Mouse (Mus musculus) fat pad, adult 2 months (tissue): Measurements from ENCODE around the gene Ttc6.

Source experiments
- DNase-seq: peaks from one replicate; pipeline ENCODE4 v3.0.0-alpha.2; 2011; ENCODE audit warnings: low read depth, low spot score; ENCODE audit errors: extremely low read depth

Gene Ttc6

GRCm38 (mm10) chr12:57545371-57546241 lies 18.3 kb upstream of the Ttc6 start:
- DNase-seq = no peak

DNA sequence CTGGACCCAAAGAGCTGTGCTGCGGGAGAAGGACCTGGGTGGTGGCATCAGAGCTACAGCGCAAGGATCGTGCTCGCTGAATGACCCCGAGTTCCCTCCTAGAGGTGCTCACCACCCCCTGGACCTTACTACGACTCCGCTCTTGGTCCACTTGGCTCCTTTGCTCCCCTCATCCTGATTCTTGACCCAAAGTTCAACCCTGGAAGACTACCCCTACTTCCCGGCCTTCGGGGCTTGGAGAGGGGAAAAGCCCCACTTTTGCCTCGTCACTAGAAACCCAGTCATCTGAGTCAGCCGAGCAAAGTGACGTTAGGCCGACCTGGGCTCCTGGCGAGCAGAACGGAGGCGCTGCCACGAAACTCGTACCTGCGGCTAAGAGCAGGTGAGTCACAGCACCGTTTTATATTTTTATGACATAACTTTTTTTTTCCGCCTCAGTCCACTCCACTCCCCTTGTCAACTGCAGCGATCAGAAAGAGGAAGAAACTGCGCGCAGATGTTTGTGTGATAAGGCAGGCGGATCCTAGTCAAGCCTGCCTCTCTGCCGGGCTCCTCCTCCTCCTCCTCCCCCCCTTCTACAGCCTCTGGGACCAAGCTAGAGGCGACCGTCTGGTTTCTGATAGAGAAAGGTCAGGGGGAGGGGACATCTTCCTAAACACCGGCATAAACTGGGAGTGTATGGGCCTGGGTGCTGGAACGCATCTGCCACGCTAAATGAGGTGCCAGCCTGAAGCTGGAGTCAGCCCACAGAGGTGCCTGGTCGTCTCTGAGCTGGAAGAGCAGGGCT lies 17.3 kb upstream of the Ttc6 start, which contains the start of gene Foxa1:
Gene Foxa1, minus strand, starts transcription at position 502 of the 787 bp plus-strand sequence.
- no peak for DNase-seq

DNA sequence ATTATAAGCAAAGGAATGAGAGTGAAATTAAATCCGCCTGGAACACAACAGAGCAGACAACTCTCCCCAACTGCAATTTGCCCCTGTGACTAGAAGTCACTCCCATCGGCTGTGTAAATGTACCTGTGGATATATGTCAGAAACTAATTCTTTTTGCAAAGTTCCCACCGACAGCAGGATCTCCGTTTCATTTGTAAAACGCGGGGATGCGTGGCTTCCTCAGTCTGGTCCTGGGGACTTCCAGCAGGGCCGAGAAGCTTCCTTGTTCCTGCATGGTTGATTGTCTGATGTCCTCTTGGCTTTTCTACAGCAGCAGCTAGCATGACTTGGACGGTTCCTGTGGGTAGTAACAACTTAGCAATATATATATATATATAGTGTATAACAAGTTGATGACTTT lies 16.0 kb upstream of the Ttc6 start:
- no peak for DNase-seq

GRCm38 (mm10) chr12:57548352-57548980 lies 15.4 kb upstream of the Ttc6 start:
- DNase-seq = no peak

GRCm38 (mm10) chr12:57548981-57549666 lies 14.8 kb upstream of the Ttc6 start:
- DNase-seq = no peak

- no peak for DNase-seq
Measured at GRCm38 (mm10) chr12:57549667-57550160, 14.2 kb upstream of the Ttc6 start.

- no peak for DNase-seq
Measured at GRCm38 (mm10) chr12:57550181-57550808, 13.6 kb upstream of the Ttc6 start.

- DNase-seq = no peak
Measured at GRCm38 (mm10) chr12:57550881-57551280, 13.0 kb upstream of the Ttc6 start.

- DNase-seq = no peak
Measured at GRCm38 (mm10) chr12:57552286-57552685, 11.6 kb upstream of the Ttc6 start.

- no peak for DNase-seq
Measured at GRCm38 (mm10) chr12:57554091-57554490, 9.8 kb upstream of the Ttc6 start.

- no peak for DNase-seq
Measured at GRCm38 (mm10) chr12:57571773-57572172, 7.9 kb downstream of the Ttc6 start.

DNA sequence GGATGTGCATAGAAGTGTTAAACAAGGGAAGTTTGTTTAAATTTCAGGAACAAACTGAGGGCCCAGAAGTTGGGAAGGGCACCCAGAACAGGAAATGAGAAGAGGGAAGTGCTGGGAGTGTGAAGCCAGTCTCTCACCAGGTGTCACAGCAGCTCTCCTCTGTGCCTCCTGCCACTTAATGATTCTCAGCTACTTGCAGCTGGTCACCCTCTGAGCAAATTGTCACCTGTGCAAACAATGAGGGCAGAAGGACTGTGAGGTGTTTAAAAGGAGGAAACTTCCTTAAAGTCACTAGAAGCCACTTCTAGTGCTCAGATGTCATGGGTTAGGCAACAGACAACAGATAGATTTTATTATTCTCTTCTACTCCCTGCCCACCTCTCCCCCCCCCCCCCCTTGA lies 8.5 kb downstream of the Ttc6 start:
- DNase-seq = no peak

DNA sequence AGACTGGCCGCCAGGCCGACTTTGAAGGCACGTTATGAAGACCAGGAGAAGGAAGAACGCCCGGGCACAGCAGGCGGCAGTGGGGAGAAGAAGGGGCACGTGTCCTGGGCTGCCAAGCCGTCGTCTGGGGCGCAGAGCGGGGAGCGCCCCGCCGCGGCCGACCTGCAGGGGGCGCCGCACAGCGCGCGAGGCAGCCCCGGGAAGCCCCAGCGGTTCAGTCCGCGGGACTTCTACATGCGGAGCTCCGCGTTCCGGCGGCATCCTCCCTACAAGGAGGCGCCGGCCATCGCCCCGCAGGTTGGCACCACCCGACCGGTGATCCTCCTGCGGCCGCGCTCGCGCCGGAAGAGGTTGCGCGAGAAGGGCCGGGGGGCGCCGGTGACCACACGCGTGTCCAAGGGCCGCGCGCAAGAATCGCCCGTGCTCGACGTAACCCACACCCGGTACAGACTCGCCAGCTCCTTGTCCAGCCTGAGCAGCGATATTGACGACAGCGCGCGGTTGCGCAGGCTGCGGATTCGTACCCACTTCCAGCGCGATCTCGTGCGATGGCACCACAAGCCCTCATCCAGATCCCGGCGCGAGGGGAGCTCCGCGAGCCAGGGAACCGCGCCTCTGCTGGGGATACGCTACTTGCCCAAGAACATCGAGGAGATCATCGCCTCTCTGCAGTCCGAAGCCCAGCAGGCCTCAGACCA lies 12.2 kb downstream of the Ttc6 start:
- DNase-seq = no peak

- no peak for DNase-seq
Measured at GRCm38 (mm10) chr12:57607624-57608023, 43.7 kb downstream of the Ttc6 start.

DNA sequence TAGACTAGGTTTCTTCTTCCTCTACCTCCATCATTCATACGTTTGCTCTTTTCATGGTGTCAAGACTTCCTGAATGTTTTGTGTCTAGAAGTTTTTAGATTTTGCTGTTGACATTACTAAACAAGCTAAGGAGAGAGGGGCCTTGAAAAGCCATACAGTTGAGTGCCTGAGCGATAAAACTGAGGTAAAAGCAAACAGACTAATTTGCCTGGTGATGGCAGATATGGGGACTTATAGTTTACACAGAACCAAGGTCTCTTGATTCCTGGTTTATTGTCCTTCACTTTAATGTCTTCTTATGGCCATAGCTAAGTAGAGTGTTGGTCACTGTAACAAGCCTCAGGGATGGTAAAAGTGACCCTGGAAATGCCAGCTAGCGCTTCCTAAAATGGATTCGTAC lies 51.2 kb downstream of the Ttc6 start:
- no peak for DNase-seq

DNA sequence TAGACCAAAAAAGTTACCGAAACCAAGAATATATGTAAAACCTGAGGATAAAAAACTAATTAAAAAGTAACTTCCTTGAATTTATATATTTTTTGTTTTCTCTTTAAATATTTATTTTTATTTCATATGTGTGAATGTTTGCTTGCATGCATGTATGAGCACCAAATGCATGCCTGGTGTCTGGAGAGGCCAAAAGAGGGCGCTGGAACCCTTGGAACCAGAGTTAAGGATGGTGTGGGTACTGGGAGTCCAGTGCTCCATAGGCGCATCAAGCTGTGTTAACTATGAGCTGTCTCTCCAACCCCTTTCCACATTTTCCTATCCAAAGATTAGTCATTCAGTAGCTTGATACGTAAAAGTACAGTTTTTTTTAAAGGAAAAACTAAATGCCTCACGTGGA lies 58.1 kb downstream of the Ttc6 start:
- no peak for DNase-seq

GRCm38 (mm10) chr12:57623264-57623663 lies 59.4 kb downstream of the Ttc6 start:
- no peak for DNase-seq

DNA sequence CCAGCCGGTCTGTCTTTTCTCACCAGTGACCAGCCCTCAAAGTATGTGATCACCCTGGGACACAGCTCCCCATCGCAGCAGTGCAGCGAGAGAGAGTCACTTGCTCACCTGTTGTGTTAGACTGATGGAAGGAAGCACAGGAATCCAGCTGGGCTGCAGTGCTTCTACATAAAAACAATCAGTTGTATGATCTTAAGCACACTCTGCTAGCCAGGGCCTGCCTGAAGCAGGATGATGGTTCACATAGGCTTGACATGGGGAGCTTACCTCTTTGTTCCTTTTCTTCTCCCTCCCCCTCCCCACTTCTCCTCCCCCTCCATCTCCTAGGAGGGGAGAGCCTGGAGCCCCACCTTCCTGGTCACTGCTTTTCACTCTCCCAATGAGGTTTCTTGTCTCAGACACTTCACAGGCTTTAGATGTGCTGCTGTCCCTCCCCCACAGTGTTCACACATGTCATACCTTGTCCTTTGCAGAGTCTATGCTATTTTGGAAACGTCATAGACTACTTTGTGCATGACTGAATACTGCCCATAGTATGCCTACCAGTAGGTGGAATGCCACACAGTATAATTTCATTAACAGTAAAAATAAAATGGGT lies 60.2 kb downstream of the Ttc6 start:
- DNase-seq = no peak

DNA sequence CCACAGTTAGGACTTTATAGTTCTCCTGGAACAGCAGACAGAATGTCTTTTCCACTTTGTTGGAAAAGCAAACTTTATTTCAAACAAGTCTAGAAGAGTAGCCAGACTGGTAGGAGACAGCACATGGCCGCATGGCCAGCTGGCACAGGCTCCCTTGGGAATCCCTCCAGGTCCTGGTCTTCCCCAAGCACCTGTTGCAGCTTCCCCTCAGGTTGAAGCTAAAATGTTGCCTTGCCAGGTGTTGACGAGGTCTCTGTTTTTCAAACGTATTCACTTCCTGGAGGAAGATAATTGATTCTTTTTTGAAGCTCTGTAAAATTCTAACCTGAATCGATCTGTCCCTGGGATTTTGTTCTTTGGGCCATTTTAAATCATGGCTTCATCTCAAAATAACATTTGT lies 86.1 kb downstream of the Ttc6 start:
- no peak for DNase-seq
